Mouse (Mus musculus) midbrain, embryonic 11.5 days (tissue): ENCODE measurements around the gene Klhl6. TPM values are rescaled to one million over a fixed set of nuclear protein-coding genes. Genes with fewer than 3 reads are reported as not detected.

ENCODE experiments used
- ATAC-seq: fragments of 200-750 bp; cut with Nextera tagmentation; 2 replicates; pipeline ENCODE4 v1.8.0; 2017; ENCODE audit warnings: moderate TSS enrichment, moderate library complexity; ENCODE audit not compliant: low FRiP score
- DNase-seq: peaks from one replicate; pipeline ENCODE4 v3.0.0; 2015; ENCODE audit warnings: low spot score; ENCODE audit errors: missing footprints
- H3K27ac ChIP-seq: fragments of 300-500 bp; sonication (generic); 2 replicates; pipeline ENCODE4 v1.5.1; 2014; ENCODE audit warnings: low read depth, low read length
- H3K27me3 ChIP-seq: fragments of 300-500 bp; sonication (generic); 2 replicates; pipeline ENCODE4 v1.6.1; 2014; ENCODE audit warnings: mild to moderate bottlenecking, low read length, moderate library complexity, mixed read lengths; ENCODE audit not compliant: control insufficient read depth, insufficient read depth
- H3K36me3 ChIP-seq: fragments of 300-500 bp; sonication (generic); 2 replicates; pipeline ENCODE4 v1.6.1; 2014; ENCODE audit warnings: mild to moderate bottlenecking, low read length, moderate library complexity, mixed read lengths; ENCODE audit not compliant: control insufficient read depth, insufficient read depth
- H3K4me1 ChIP-seq: fragments of 300-500 bp; sonication (generic); 2 replicates; pipeline ENCODE4 v1.6.1; 2014; ENCODE audit warnings: low read length; ENCODE audit not compliant: control insufficient read depth, insufficient read depth
- H3K4me2 ChIP-seq: fragments of 300-500 bp; sonication (generic); 2 replicates; pipeline ENCODE4 v1.6.1; 2014; ENCODE audit warnings: mild to moderate bottlenecking, moderate library complexity
- H3K4me3 ChIP-seq: fragments of 300-500 bp; sonication (generic); 2 replicates; pipeline ENCODE4 v1.5.1; 2014; ENCODE audit warnings: low read depth, low read length
- H3K9ac ChIP-seq: fragments of 300-500 bp; sonication (generic); 2 replicates; pipeline ENCODE4 v1.6.1; 2014; ENCODE audit warnings: low read length
- H3K9me3 ChIP-seq: fragments of 300-500 bp; sonication (generic); 2 replicates; pipeline ENCODE4 v1.6.1; 2016; ENCODE audit warnings: low read length; ENCODE audit not compliant: control insufficient read depth
- WGBS: fragments of 180-500 bp; shearing (Covaris S2); extraction: QIAGEN DNeasy Blood & Tissue Kit; methylation state at CpG from one replicate; pipeline ENCODE4 v1.1.7; 2014; 5-methylcytosine and 5-hydroxymethylcytosine counted together
- polyA plus RNA-seq: library from polyadenylated mRNA; unstranded; fragments of >200 nt; fragmentation: Nextera tagmentation; extraction: Ambion mirVana; gene quantifications from 2 replicates; pipeline ENCODE4 v1.2.1, GENCODE M21; 2014

The Klhl6 gene
- polyA plus RNA-seq, 1 experiment from 2014 or later, result 7.0 TPM

DNA sequence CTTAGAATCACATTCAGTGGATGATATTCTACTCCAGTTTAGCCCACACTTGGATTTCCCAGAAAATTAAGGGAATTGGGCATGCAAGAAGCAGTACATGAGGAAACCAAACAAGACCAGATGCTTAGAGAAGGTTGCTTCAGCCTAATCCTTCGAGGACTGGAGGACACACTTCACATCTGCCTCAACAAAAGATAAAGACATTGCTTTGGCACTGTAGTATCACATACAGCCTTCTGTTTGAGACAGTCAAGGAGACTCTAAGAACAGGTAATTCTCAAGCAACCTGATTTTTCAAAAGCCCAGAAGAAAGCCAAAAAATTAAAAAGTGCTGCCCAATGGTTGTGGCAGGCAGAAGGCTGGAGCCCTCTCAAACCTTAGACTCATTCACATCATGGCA lies 16.4 kb downstream of the Klhl6 start:
- no peaks in the 10 kb centered on the region for H3K27me3 ChIP-seq
- H3K9ac ChIP-seq, result no peak overlapping the region
- no peaks in the 10 kb centered on the region for H3K9me3 ChIP-seq
- no peaks in the 10 kb centered on the region for H3K4me1 ChIP-seq
- H3K27ac ChIP-seq, result no peak overlapping the region
- WGBS, result 80% methylated on average over 1 of the region's 1 CpGs
- no peaks in the 10 kb centered on the region for H3K36me3 ChIP-seq
- no peak for DNase-seq
- no peak overlapping the region for H3K4me2 ChIP-seq
- no peak for ATAC-seq
- no peak overlapping the region for H3K4me3 ChIP-seq

DNA sequence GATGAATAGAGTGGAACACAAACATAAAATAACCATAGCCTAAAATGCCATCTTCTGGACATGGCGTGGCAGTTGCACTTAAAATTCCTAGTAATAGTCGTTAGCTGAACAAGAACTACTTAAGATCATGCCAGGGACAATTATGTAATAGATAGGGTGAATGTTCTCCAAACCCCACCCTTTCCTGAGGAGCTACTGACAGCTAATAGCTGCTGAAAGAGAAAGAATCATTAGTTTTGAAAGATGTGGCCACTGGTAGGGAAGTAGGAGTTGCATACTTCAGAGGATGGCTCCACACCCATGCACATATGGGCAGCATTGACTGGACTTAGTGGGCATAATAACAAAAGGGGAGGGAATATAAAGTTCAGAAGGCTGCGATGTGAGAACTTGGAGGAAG lies 19.9 kb downstream of the Klhl6 start:
- no peaks in the 10 kb centered on the region for H3K9me3 ChIP-seq
- no peak overlapping the region for H3K4me2 ChIP-seq
- DNase-seq (no peak), ATAC-seq (no peak)
- WGBS, result 87% methylated on average over 3 of the region's 3 CpGs
- H3K4me1 ChIP-seq, result no peaks in the 10 kb centered on the region
- H3K27me3 ChIP-seq, result no peaks in the 10 kb centered on the region
- H3K27ac ChIP-seq, result no peak overlapping the region
- H3K4me3 ChIP-seq, result no peak overlapping the region
- no peak overlapping the region for H3K9ac ChIP-seq
- no peaks in the 10 kb centered on the region for H3K36me3 ChIP-seq

DNA sequence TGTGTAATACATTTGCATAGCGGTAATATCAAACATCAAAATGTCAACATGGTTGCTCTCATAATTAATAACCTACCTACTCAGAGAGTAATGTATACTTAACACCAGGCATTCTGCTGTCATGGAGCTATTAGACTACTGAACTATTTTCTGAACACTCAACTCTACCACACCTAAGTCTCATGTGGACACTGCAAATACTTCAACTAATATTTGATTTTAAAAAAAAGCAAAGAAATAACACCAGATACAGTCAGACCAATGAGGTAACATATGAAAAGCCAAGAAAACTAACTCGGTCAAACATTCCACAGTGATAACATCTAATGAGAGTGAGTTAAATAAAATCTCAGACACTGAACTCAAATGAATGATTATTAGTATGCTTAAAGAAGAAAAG lies 21.8 kb downstream of the Klhl6 start:
- ATAC-seq, result no peak
- 82% methylated on average over 2 of the region's 2 CpGs for WGBS
- H3K36me3 ChIP-seq, result no peaks in the 10 kb centered on the region
- H3K27ac ChIP-seq, result no peak overlapping the region
- no peak for DNase-seq
- no peaks in the 10 kb centered on the region for H3K4me1 ChIP-seq
- H3K4me3 ChIP-seq, result no peak overlapping the region
- H3K4me2 ChIP-seq, result no peak overlapping the region
- H3K27me3 ChIP-seq, result no peaks in the 10 kb centered on the region
- no peaks in the 10 kb centered on the region for H3K9me3 ChIP-seq
- no peak overlapping the region for H3K9ac ChIP-seq

DNA sequence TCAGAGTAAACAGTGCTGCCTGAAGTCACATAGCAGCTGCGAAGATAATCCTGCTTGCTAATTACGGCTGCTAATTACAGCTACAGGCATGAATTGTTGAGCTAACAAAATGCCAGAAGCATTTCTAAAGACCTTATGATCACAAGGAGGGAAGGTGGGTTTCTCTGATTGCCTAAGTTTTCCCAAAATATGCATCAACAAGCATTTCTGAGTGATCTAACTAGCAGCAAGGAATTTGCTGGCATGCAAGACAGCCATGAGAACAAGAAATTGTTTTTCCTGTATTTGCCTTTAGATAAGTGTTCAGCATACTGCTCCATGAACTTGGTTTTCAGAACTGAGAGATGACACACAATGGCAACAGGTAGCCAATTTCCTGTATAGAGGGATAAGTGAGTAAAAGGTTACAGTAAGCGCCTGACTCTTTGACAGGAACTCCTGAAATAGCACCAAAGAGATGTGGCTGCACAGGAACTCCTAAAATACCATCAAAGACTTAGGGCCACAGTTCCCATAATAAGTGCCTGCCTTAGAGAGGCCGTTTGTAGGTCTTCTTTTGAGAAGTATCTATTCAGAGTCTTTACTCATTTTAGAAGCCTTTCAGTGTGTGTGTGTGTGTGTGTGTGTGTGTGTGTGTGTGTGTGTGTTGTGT lies 22.3 kb downstream of the Klhl6 start:
- no peak overlapping the region for H3K27ac ChIP-seq
- no peak for DNase-seq
- H3K36me3 ChIP-seq, result no peaks in the 10 kb centered on the region
- H3K4me3 ChIP-seq, result no peak overlapping the region
- no peak overlapping the region for H3K9ac ChIP-seq
- H3K4me1 ChIP-seq, result no peaks in the 10 kb centered on the region
- ATAC-seq, result no peak
- H3K4me2 ChIP-seq, result no peak overlapping the region
- H3K27me3 ChIP-seq, result no peaks in the 10 kb centered on the region
- WGBS, result 84% methylated on average over 4 of the region's 4 CpGs
- no peaks in the 10 kb centered on the region for H3K9me3 ChIP-seq

DNA sequence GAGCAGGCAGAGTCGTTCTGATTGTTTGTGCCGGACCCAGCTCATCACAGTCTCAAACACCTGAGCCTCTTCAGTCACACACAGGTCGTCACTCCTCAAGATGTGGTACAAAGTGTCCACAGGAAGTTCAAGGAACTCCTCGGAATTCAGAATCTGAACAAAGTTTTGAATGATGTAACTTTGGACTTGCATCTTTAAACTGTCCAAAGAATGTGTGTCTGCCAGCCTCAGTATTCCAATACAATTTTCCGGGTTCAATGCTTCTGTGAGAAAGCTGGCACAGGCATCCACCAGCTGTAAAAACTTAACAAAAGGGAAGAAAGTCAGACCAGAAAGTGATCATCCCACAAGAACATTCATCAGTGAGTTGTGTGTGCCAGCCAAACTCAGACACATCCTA lies 25.8 kb downstream of the Klhl6 start:
- WGBS, result 86% methylated on average over 5 of the region's 5 CpGs
- Histone ChIP-seq H3K4me1 (no peaks in the 10 kb centered on the region), H3K4me2 (no peak overlapping the region), H3K9me3 (no peaks in the 10 kb centered on the region), H3K4me3 (no peak overlapping the region), H3K27ac (no peak overlapping the region), H3K27me3 (no peaks in the 10 kb centered on the region), H3K36me3 (no peaks in the 10 kb centered on the region), H3K9ac (no peak overlapping the region)
- ATAC-seq (no peak), DNase-seq (no peak)

DNA sequence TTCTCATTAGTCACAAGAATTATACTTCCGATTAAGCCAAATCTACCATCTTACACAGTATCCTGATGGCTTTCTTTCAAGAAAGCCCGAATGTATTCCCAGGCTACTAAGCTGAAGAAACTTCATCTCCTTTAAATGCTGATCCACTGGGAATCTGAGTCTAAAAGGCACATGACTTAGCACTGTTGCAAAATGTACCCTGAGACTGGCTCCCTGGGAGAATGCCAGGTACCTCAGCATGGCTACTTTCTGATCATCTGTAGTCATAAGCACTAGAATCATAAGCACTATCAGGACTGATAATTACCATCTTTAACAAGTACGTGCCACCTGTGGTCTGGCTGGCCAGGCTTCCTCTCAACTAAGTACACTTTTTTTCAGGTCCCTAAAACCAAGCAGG lies 35.5 kb downstream of the Klhl6 start:
- H3K36me3 ChIP-seq, result no peaks in the 10 kb centered on the region
- no peak overlapping the region for H3K9ac ChIP-seq
- no peaks in the 10 kb centered on the region for H3K27me3 ChIP-seq
- ATAC-seq, result no peak
- H3K9me3 ChIP-seq, result no peaks in the 10 kb centered on the region
- 87% methylated on average over 3 of the region's 3 CpGs for WGBS
- no peak overlapping the region for H3K4me2 ChIP-seq
- no peak for DNase-seq
- H3K27ac ChIP-seq, result no peak overlapping the region
- H3K4me3 ChIP-seq, result no peak overlapping the region
- H3K4me1 ChIP-seq, result no peaks in the 10 kb centered on the region

DNA sequence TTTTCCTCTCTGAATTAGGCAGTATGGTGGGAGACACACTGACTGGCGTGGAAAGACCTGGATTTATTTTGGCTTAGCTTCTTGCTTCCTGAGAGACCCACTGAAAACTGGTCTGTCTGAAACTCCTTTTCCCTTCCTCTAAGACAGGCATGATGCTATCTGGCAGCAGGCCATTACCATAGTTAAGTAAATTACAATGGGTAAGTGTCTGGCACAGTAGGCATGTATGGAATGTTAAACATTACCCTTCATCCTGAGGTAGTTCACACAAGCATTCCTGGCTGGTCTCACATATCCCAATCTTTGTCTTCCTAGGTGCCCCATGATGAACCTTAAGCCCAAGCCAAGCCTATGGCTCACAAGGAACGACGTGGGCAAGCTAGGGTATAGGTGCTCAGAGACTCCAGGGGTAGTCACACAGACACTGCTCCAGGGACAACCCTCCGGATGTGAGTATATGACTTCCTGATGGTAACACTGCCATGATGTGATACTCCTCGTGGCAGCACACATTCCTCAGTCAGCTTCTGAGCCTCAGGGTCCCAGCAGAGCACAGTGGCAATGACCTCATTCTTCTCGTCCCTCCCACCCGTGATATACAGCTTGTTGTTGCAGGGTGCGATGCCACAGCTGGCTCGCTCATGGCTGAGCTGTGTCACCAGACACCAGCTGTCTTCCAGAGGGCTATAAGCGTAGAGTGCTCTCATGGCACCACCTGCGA lies 36.1 kb downstream of the Klhl6 start:
- 85% methylated on average over 11 of the region's 11 CpGs for WGBS
- no peak overlapping the region for H3K9ac ChIP-seq
- no peaks in the 10 kb centered on the region for H3K4me1 ChIP-seq
- ATAC-seq (no peak), DNase-seq (no peak)
- H3K4me3 ChIP-seq, result no peak overlapping the region
- no peaks in the 10 kb centered on the region for H3K9me3 ChIP-seq
- H3K27me3 ChIP-seq, result no peaks in the 10 kb centered on the region
- no peak overlapping the region for H3K4me2 ChIP-seq
- H3K27ac ChIP-seq, result no peak overlapping the region
- H3K36me3 ChIP-seq, result no peaks in the 10 kb centered on the region

DNA sequence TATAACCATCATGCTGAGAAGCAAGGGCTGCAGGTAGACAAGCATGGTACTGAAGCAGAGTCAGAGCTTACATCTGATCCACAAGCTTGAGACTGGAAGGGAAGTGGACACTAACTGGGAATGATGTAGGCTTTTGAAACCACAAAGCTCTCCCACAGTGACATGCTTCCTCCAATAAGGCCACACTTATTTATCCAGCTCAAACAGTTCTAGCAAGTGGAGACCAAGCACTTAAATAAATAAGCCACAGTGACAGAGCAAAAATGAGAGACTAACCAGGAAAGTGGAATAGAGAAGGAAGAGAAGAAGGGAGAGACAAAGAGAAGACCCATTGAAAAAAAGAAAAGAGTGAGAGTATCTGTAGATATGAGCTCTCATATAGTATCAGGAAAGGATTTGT lies 62.0 kb downstream of the Klhl6 start:
- H3K4me3 ChIP-seq, result no peak overlapping the region
- H3K9me3 ChIP-seq, result no peaks in the 10 kb centered on the region
- ATAC-seq (no peak), DNase-seq (no peak)
- H3K27me3 ChIP-seq, result no peaks in the 10 kb centered on the region
- H3K4me2 ChIP-seq, result no peak overlapping the region
- no peaks in the 10 kb centered on the region for H3K4me1 ChIP-seq
- no peaks in the 10 kb centered on the region for H3K36me3 ChIP-seq
- H3K9ac ChIP-seq, result no peak overlapping the region
- no peak overlapping the region for H3K27ac ChIP-seq

DNA sequence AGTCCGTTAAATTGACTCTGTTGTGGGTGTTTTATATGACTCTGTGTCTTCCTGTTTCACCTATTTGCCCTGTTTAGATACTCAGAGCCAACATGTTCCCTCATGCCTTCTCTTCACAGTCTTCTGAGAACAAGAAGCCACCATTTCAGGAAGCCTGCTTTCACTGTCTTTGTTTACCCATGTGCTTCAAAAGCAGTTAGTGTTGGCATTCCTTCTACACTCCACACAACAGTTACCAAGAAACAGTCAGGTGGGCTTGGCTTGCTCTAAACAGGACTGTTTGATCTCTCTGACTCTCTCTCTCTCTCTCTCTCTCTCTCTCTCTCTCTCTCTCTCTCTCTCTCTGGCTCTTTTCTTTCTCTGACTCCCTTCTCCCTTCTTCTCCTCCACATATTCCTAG lies 64.6 kb downstream of the Klhl6 start:
- H3K4me1 ChIP-seq, result no peaks in the 10 kb centered on the region
- no peak overlapping the region for H3K9ac ChIP-seq
- H3K27ac ChIP-seq, result no peak overlapping the region
- H3K4me3 ChIP-seq, result no peak overlapping the region
- no peaks in the 10 kb centered on the region for H3K9me3 ChIP-seq
- ATAC-seq (no peak), DNase-seq (no peak)
- 81% methylated on average over 1 of the region's 1 CpGs for WGBS
- H3K4me2 ChIP-seq, result no peak overlapping the region
- no peaks in the 10 kb centered on the region for H3K27me3 ChIP-seq
- no peaks in the 10 kb centered on the region for H3K36me3 ChIP-seq
